Mouse (Mus musculus) liver, postnatal 0 days (tissue): ENCODE data around the gene Lrp2bp.

ENCODE experiments used
- CTCF ChIP-seq: sonication (generic); IDR thresholded peaks from 2 replicates; pipeline ENCODE4 v1.5.1; 2016; ENCODE audit warnings: antibody characterized with exemption, low read depth
- EP300 ChIP-seq: IDR thresholded peaks from 2 replicates; pipeline ENCODE4 v1.6.1; 2016; ENCODE audit warnings: antibody characterized with exemption, low read depth, mild to moderate bottlenecking

DNA sequence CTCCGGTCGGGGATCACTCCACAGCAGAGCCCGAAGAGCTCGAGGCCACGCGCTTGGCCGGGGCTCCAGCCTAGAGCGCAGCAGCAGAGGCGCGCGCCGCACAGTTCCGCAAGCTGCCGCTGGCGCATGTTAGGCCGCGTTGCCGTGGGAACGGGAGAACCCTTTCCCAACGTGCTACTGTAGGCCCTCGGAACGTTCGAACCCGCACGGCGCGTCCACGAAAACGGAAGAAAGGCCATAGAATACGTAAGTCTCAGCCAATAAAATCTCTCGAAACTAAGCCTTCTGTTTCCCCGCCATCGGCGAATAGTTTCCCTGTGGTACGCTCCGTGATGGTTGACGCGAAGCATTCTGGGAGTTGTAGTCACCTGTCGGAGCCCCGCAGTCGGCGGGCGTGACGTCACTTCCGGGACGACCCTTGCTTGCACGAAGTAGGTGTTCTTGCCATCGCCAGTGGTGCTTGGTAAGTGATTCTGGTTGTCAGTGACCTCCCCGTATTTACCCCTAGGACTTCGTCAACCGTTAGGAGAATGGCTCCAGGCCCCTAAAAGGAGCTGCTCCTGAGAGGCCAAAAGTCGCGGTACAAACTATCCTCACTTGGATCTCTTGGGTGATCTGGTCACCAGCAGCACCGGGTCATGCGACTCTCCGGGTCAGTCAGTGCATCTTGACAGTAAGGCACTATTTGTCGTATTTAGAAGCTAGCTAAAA is 23.8 kb upstream of the Lrp2bp start, which contains the start of the genes 1700029J07Rik and Ufsp2:
- TF ChIP-seq CTCF: peak; percentile 46
- no peak for TF ChIP-seq EP300
